Mouse (Mus musculus): ENCODE results near the gene Gpsm3. TPM values are rescaled to one million over a fixed set of nuclear protein-coding genes. Genes with fewer than 3 reads are reported as not detected.
A peak's percentile ranks its signal among the peaks of the same experiment; 100 is the strongest.

Gpsm3 gene
- polyA plus RNA-seq, 1 experiment = 402 TPM

- TF ChIP-seq GATA1 (IDR thresholded peaks at IDR 0.05; ENCODE audit: borderline replicate concordance, low read length) (no peak), FLI1 (IDR thresholded peaks at IDR 0.05; ENCODE audit: low read length) (no peak)
- Histone ChIP-seq H3K9me3 (no peaks in the 10 kb centered on the region), H3K4me3 (replicated peaks) (no peak overlapping the region), H3K36me3 (replicated peaks; ENCODE audit: low read length) (no peaks in the 10 kb centered on the region), H3K27me3 (replicated peaks) (peaks cover 47% of the 10 kb centered on the region), H3K4me1 (peaks cover 22% of the 10 kb centered on the region)
These were observed 29.2 kb upstream of the Gpsm3 start for GRCm38 (mm10) chr17:34560438-34560837.

- Histone ChIP-seq H3K4me1 (peaks cover 22% of the 10 kb centered on the region), H3K27me3 (replicated peaks) (peaks cover 54% of the 10 kb centered on the region), H3K36me3 (replicated peaks; ENCODE audit: low read length) (no peaks in the 10 kb centered on the region), H3K9me3 (peaks cover 6% of the 10 kb centered on the region), H3K4me3 (replicated peaks) (peak overlapping the region; percentile 42)
- TF ChIP-seq FLI1 (IDR thresholded peaks at IDR 0.05; ENCODE audit: low read length) = no peak
- TF ChIP-seq GATA1 (IDR thresholded peaks at IDR 0.05; ENCODE audit: borderline replicate concordance, low read length) = no peak
These were observed 28.4 kb upstream of the Gpsm3 start for GRCm38 (mm10) chr17:34561200-34561599.

GRCm38 (mm10) chr17:34562595-34562994 is 27.0 kb upstream of the Gpsm3 start:
- H3K4me1 ChIP-seq = peaks cover 16% of the 10 kb centered on the region
- no peaks in the 10 kb centered on the region for H3K36me3 ChIP-seq (replicated peaks; ENCODE audit: low read length)
- no peak overlapping the region for H3K4me3 ChIP-seq (replicated peaks)
- H3K9me3 ChIP-seq = peaks cover 6% of the 10 kb centered on the region
- TF ChIP-seq FLI1 (IDR thresholded peaks at IDR 0.05; ENCODE audit: low read length) (no peak), GATA1 (IDR thresholded peaks at IDR 0.05; ENCODE audit: borderline replicate concordance, low read length) (no peak)
- H3K27me3 ChIP-seq (replicated peaks) = peaks cover 54% of the 10 kb centered on the region

GRCm38 (mm10) chr17:34563354-34563753 is 26.3 kb upstream of the Gpsm3 start:
- H3K9me3 ChIP-seq = peaks cover 6% of the 10 kb centered on the region
- TF ChIP-seq FLI1 (IDR thresholded peaks at IDR 0.05; ENCODE audit: low read length) (no peak), GATA1 (IDR thresholded peaks at IDR 0.05; ENCODE audit: borderline replicate concordance, low read length) (no peak)
- H3K4me3 ChIP-seq (replicated peaks) = no peak overlapping the region
- no peaks in the 10 kb centered on the region for H3K36me3 ChIP-seq (replicated peaks; ENCODE audit: low read length)
- peaks cover 16% of the 10 kb centered on the region for H3K4me1 ChIP-seq
- peaks cover 52% of the 10 kb centered on the region for H3K27me3 ChIP-seq (replicated peaks)

GRCm38 (mm10) chr17:34564003-34564421 is 25.6 kb upstream of the Gpsm3 start, which contains the start of gene Notch4:
Gene Notch4 (plus strand): TSS chr17:34564268.
- H3K9me3 ChIP-seq = peaks cover 6% of the 10 kb centered on the region
- peak within 1 kb of the TSS; percentile 59 for H3K4me3 ChIP-seq (replicated peaks)
- no peaks in the 10 kb centered on the region for H3K36me3 ChIP-seq (replicated peaks; ENCODE audit: low read length)
- TF ChIP-seq FLI1 (IDR thresholded peaks at IDR 0.05; ENCODE audit: low read length) = no peak
- no peak for TF ChIP-seq GATA1 (IDR thresholded peaks at IDR 0.05; ENCODE audit: borderline replicate concordance, low read length)
- peaks cover 51% of the 10 kb centered on the region for H3K27me3 ChIP-seq (replicated peaks)
- H3K4me1 ChIP-seq = peaks cover 16% of the 10 kb centered on the region

GRCm38 (mm10) chr17:34564796-34565195 is 24.8 kb upstream of the Gpsm3 start:
- peaks cover 6% of the 10 kb centered on the region for H3K9me3 ChIP-seq
- H3K27me3 ChIP-seq (replicated peaks) = peaks cover 51% of the 10 kb centered on the region
- H3K36me3 ChIP-seq (replicated peaks; ENCODE audit: low read length) = no peaks in the 10 kb centered on the region
- no peak overlapping the region for H3K4me3 ChIP-seq (replicated peaks)
- H3K4me1 ChIP-seq = peaks cover 16% of the 10 kb centered on the region
- no peak for TF ChIP-seq FLI1 (IDR thresholded peaks at IDR 0.05; ENCODE audit: low read length)

- Histone ChIP-seq H3K4me3 (replicated peaks) (no peak overlapping the region), H3K36me3 (replicated peaks; ENCODE audit: low read length) (no peaks in the 10 kb centered on the region), H3K27me3 (replicated peaks) (peaks cover 72% of the 10 kb centered on the region), H3K9me3 (peaks cover 13% of the 10 kb centered on the region), H3K4me1 (peaks cover 11% of the 10 kb centered on the region)
- TF ChIP-seq GATA1 (IDR thresholded peaks at IDR 0.05; ENCODE audit: borderline replicate concordance, low read length) = no peak
- no peak for TF ChIP-seq FLI1 (IDR thresholded peaks at IDR 0.05; ENCODE audit: low read length)
These were observed 22.3 kb upstream of the Gpsm3 start for GRCm38 (mm10) chr17:34567311-34567710.

- Histone ChIP-seq H3K27me3 (replicated peaks) (peaks cover 70% of the 10 kb centered on the region), H3K4me1 (peaks cover 11% of the 10 kb centered on the region), H3K9me3 (peaks cover 14% of the 10 kb centered on the region), H3K4me3 (replicated peaks) (peak overlapping the region; percentile 31), H3K36me3 (replicated peaks; ENCODE audit: low read length) (no peaks in the 10 kb centered on the region)
- TF ChIP-seq GATA1 (IDR thresholded peaks at IDR 0.05; ENCODE audit: borderline replicate concordance, low read length) (no peak), FLI1 (IDR thresholded peaks at IDR 0.05; ENCODE audit: low read length) (no peak)
These were observed 21.2 kb upstream of the Gpsm3 start for GRCm38 (mm10) chr17:34568421-34568820.

GRCm38 (mm10) chr17:34569919-34570318 is 19.7 kb upstream of the Gpsm3 start:
- peaks cover 3% of the 10 kb centered on the region; the same call in 1 of the 2 replicates for H3K4me1 ChIP-seq
- peaks cover 14% of the 10 kb centered on the region for H3K9me3 ChIP-seq
- H3K4me3 ChIP-seq (replicated peaks) = no peak overlapping the region
- peaks cover 71% of the 10 kb centered on the region for H3K27me3 ChIP-seq (replicated peaks)
- H3K36me3 ChIP-seq (replicated peaks; ENCODE audit: low read length) = no peaks in the 10 kb centered on the region
- TF ChIP-seq GATA1 (IDR thresholded peaks at IDR 0.05; ENCODE audit: borderline replicate concordance, low read length) = no peak
- TF ChIP-seq FLI1 (IDR thresholded peaks at IDR 0.05; ENCODE audit: low read length) = no peak

- H3K4me3 ChIP-seq (replicated peaks) = no peak overlapping the region
- peaks cover 8% of the 10 kb centered on the region; the same call in 1 of the 2 replicates for H3K9me3 ChIP-seq
- no peaks in the 10 kb centered on the region for H3K36me3 ChIP-seq (replicated peaks; ENCODE audit: low read length)
- peaks cover 3% of the 10 kb centered on the region; the same call in 1 of the 2 replicates for H3K4me1 ChIP-seq
- peaks cover 63% of the 10 kb centered on the region for H3K27me3 ChIP-seq (replicated peaks)
- TF ChIP-seq GATA1 (IDR thresholded peaks at IDR 0.05; ENCODE audit: borderline replicate concordance, low read length) = no peak
- TF ChIP-seq FLI1 (IDR thresholded peaks at IDR 0.05; ENCODE audit: low read length) = no peak
These were observed 17.7 kb upstream of the Gpsm3 start for GRCm38 (mm10) chr17:34571875-34572274.

GRCm38 (mm10) chr17:34572361-34572760 is 17.2 kb upstream of the Gpsm3 start:
- Histone ChIP-seq H3K9me3 (peaks cover 8% of the 10 kb centered on the region; the same call in 1 of the 2 replicates), H3K36me3 (replicated peaks; ENCODE audit: low read length) (no peaks in the 10 kb centered on the region), H3K27me3 (replicated peaks) (peaks cover 58% of the 10 kb centered on the region), H3K4me3 (replicated peaks) (no peak overlapping the region), H3K4me1 (peaks cover 3% of the 10 kb centered on the region; the same call in 1 of the 2 replicates)
- TF ChIP-seq GATA1 (IDR thresholded peaks at IDR 0.05; ENCODE audit: borderline replicate concordance, low read length) = no peak
- no peak for TF ChIP-seq FLI1 (IDR thresholded peaks at IDR 0.05; ENCODE audit: low read length)

All from megakaryocyte, embryonic 14.5 days (primary cell).